17 mouse cellular contexts compared by ENCODE assay signal in the genomic region with DNA sequence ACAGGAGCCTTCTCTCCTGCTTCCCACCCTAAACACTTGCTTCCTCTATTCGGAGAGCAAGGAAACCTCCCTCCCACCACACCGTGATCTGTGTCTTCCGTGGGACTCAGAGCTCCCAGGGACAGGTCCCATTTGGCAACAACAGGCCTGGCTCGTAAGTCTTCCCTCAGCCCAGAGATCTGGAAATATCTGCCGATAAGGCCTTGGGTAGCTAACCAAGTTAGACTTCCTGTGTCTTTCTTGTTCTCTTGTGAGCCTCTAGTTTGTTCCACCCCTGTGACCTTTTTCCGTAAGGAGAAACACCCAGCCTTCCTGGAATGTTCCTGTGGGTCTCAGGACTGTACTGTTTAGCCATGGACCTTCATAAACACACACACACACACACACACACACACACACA. TPM values are rescaled to one million over a fixed set of nuclear protein-coding genes. Genes with fewer than 3 reads are reported as not detected.
DNase-seq lines count a peak whose midpoint lies in the region; ATAC-seq and TF ChIP-seq lines count a peak whose summit lies in the region.
"Had no signal": no experiment of that assay in that cellular context is flagged by ENCODE, and none has a peak within 500 bp of the region (broad histone marks: within the 10 kb centered on the region; RNA-seq: fewer than 3 reads in every experiment).

No protein-coding gene starts in this region.

- H3K4me2 ChIP-seq in heart, embryonic 15.5 days, result no peak overlapping the region
- H3K4me2 ChIP-seq in lung, postnatal 0 days (replicated peaks; ENCODE audit: low read depth, low read length), result no peak overlapping the region
- H3K4me2 ChIP-seq: embryonic facial prominence, embryonic 12.5 days; forebrain, embryonic 15.5 days; hindbrain, embryonic 15.5 days had no signal

- H3K9ac ChIP-seq in heart, embryonic 15.5 days, result no peak overlapping the region
- no peak overlapping the region for H3K9ac ChIP-seq in lung, postnatal 0 days (replicated peaks; ENCODE audit: low read depth)
- H3K9ac ChIP-seq: embryonic facial prominence, embryonic 12.5 days; forebrain, embryonic 15.5 days; hindbrain, embryonic 15.5 days had no signal

- H3K9me3 ChIP-seq in heart, embryonic 15.5 days (replicated peaks), result no peaks in the 10 kb centered on the region
- no peaks in the 10 kb centered on the region for H3K9me3 ChIP-seq in lung, postnatal 0 days (ENCODE audit: low read length)
- H3K9me3 ChIP-seq: forebrain, embryonic 15.5 days; hindbrain, embryonic 15.5 days had no signal

- 63% methylated on average over 6 of the region's 6 CpGs for WGBS in heart, embryonic 15.5 days
- 59% methylated on average over 6 of the region's 6 CpGs for WGBS in lung, postnatal 0 days

- DNase-seq in heart, adult 18-20 months, result peak; percentile 18 to 52
- DNase-seq in heart, adult 9 months (ENCODE audit: low spot score in 2 of 2), result no peak
- DNase-seq in heart, postnatal 10 days, result no peak
- DNase-seq in lung, postnatal 0 days (ENCODE audit: low spot score), result no peak
- DNase-seq in lung, postnatal 25 days (ENCODE audit: low spot score), result no peak
- DNase-seq: adrenal gland, postnatal 14 days; cerebellum, adult 11-12 months; cerebellum, adult 9-10 months; cerebellum, postnatal 25 days; gastrocnemius, postnatal 14 days had no signal

- peaks cover 21% of the 10 kb centered on the region for H3K4me1 ChIP-seq in heart, embryonic 15.5 days (replicated peaks)
- H3K4me1 ChIP-seq in lung, postnatal 0 days (ENCODE audit: insufficient read depth, low read depth, low read length), result no peaks in the 10 kb centered on the region

- H3K4me3 ChIP-seq in heart, embryonic 15.5 days, result no peak overlapping the region
- H3K4me3 ChIP-seq in lung, postnatal 0 days (ENCODE audit: low read depth, low read length), result no peak overlapping the region
- H3K4me3 ChIP-seq: embryonic facial prominence, embryonic 12.5 days; forebrain, embryonic 15.5 days; hindbrain, embryonic 15.5 days had no signal

- intact Hi-C loops in heart, postnatal 10 days (cut with DNase I), result no loop called here

- TF ChIP-seq EP300 in lung, postnatal 0 days (IDR thresholded peaks at IDR 0.05), result no peak; the same call in 1 of the 2 replicates

- peaks cover 26% of the 10 kb centered on the region; the same call in 1 of the 2 replicates for H3K36me3 ChIP-seq in heart, embryonic 15.5 days
- no peaks in the 10 kb centered on the region for H3K36me3 ChIP-seq in lung, postnatal 0 days (ENCODE audit: insufficient read depth, low read length)

- ATAC-seq in heart, embryonic 15.5 days (replicated peaks; ENCODE audit: insufficient number of reproducible peaks, insufficient read depth, low FRiP score, low read depth), result no peak
- ATAC-seq in lung, postnatal 0 days, result peak; percentile 46; the same call in 1 of the 2 replicates
- ATAC-seq: activated CD4-positive, CD25-positive, alpha-beta regulatory T cell, adult 4 months; forebrain, embryonic 15.5 days; intestine, embryonic 16.5 days; Patski had no signal

- no peaks in the 10 kb centered on the region for H3K27me3 ChIP-seq in heart, embryonic 15.5 days
- H3K27me3 ChIP-seq in lung, postnatal 0 days (replicated peaks; ENCODE audit: insufficient read depth, low read length), result no peaks in the 10 kb centered on the region
- H3K27me3 ChIP-seq: embryonic facial prominence, embryonic 12.5 days; forebrain, embryonic 15.5 days; hindbrain, embryonic 15.5 days; Patski had no signal

- H3K27ac ChIP-seq in heart, embryonic 15.5 days, result 0 out of 2 replicates have a peak overlapping the region, but pooled peaks have one; percentile 16
- H3K27ac ChIP-seq in lung, postnatal 0 days (ENCODE audit: low read length), result no peak overlapping the region; the same call in 1 of the 2 replicates
- H3K27ac ChIP-seq: embryonic facial prominence, embryonic 12.5 days; forebrain, embryonic 15.5 days; hindbrain, embryonic 15.5 days had no signal

- no peak for TF ChIP-seq CTCF in lung, postnatal 0 days (IDR thresholded peaks at IDR 0.05)

RNA-seq across cellular contexts. Expression of a gene that starts 7.8 kb away (rescaled TPM):
- total RNA-seq in heart, adult 18-20 months (2021), result 1 to 10 TPM; 3.8 to 4.4 TPM
- polyA plus RNA-seq in heart, embryonic 15.5 days (2015; fragmentation: Nextera tagmentation; extraction: Ambion mirVana), result 19.3 and 22.2 TPM in 2 replicates
- total RNA-seq in heart, postnatal 10 days (2021), result 10 to 100 TPM; 15.6 to 18.5 TPM
- 17.9 and 21.0 TPM in 2 replicates for polyA plus RNA-seq in lung, postnatal 0 days (2015; fragmentation: Nextera tagmentation; extraction: Ambion mirVana)

RNA-seq across cellular contexts. Expression of a gene that starts 44.6 kb away (rescaled TPM):
- 10 to 100 TPM; 19.5 to 23.4 TPM for total RNA-seq in heart, adult 18-20 months (2021)
- 34.8 and 36.2 TPM in 2 replicates for polyA plus RNA-seq in heart, embryonic 15.5 days (2015; fragmentation: Nextera tagmentation; extraction: Ambion mirVana)
- total RNA-seq in heart, postnatal 10 days (2021), result 10 to 100 TPM; 26.3 to 27.0 TPM
- 28.2 and 30.3 TPM in 2 replicates for polyA plus RNA-seq in lung, postnatal 0 days (2015; fragmentation: Nextera tagmentation; extraction: Ambion mirVana)

RNA-seq across cellular contexts. Expression of a gene that starts 56.7 kb away (rescaled TPM):
- 10 to 100 TPM; 18.8 to 20.9 TPM for total RNA-seq in heart, adult 18-20 months (2021)
- polyA plus RNA-seq in heart, embryonic 15.5 days (2015; fragmentation: Nextera tagmentation; extraction: Ambion mirVana), result 17.5 and 20.5 TPM in 2 replicates
- total RNA-seq in heart, postnatal 10 days (2021), result 10 to 100 TPM; 40.3 to 46.5 TPM
- 19.5 and 20.9 TPM in 2 replicates for polyA plus RNA-seq in lung, postnatal 0 days (2015; fragmentation: Nextera tagmentation; extraction: Ambion mirVana)

Comparison
In these comparisons a context has a peak if more than half of its experiments do, and no peak if none do; other contexts are left out.
1. DNase-seq: peak in heart, adult 18-20 months (2 of 2); none in heart, adult 9 months (0 of 2), heart, postnatal 10 days (0 of 2), lung, postnatal 0 days (single experiment) and lung, postnatal 25 days (single experiment).